Mouse (Mus musculus): Measurements from ENCODE around the gene Nudt9.

DNA sequence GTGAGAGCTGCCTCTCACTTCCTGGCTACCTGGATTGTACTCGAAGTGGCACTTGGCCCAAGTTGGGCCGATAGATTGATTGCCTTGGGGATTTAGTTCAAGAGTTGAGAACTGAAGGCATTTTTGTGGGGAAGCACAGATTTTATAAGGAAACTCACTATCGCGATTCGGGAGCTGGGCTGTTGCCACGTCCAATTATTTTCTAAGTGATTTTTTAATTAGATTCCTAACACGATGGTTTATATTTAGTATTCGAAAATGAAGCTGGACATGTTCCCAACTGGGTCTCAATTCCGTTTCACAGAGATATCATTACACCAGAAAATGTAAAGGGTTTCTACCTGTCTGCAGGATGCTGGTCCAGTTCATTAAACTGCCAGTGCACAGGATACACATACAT, 39.3 kb downstream of the Nudt9 start:
- no peak for TF ChIP-seq EP300 (IDR thresholded peaks at IDR 0.05; ENCODE audit: low read depth)
- TF ChIP-seq CTCF (IDR thresholded peaks at IDR 0.05; ENCODE audit: low read depth), result no peak
